Mouse (Mus musculus): Measurements from ENCODE around the gene Anxa2.

Anxa2 gene

GRCm38 (mm10) chr9:69453066-69453900, at the start of gene Anxa2:
Anxa2 (plus strand) TSS chr9:69453620.
- DNase-seq (ENCODE audit: low spot score) = no peak

GRCm38 (mm10) chr9:69404671-69405070, 48.7 kb upstream of the Anxa2 start:
- no peak for DNase-seq (ENCODE audit: low spot score)

DNA sequence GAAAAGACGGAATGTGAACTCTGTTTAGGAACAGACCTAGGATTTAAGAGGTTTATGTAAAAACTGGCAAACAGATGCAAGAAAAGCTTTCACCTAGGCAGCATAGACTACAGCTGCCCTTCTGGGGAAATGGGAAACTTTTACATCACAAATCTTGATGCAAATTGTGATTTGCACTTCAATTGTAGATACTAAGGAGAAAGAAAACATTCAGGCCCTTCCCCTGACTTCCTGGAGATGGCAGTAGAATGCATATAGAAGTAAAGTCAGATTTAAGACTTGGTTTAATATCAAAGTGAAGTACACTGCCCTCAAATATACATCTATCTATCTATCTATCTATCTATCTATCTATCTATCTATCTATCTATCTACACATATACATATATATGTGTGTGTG, 33.9 kb upstream of the Anxa2 start:
- DNase-seq (ENCODE audit: low spot score) = no peak

GRCm38 (mm10) chr9:69430531-69430930, 22.9 kb upstream of the Anxa2 start:
- DNase-seq (ENCODE audit: low spot score) = no peak

DNA sequence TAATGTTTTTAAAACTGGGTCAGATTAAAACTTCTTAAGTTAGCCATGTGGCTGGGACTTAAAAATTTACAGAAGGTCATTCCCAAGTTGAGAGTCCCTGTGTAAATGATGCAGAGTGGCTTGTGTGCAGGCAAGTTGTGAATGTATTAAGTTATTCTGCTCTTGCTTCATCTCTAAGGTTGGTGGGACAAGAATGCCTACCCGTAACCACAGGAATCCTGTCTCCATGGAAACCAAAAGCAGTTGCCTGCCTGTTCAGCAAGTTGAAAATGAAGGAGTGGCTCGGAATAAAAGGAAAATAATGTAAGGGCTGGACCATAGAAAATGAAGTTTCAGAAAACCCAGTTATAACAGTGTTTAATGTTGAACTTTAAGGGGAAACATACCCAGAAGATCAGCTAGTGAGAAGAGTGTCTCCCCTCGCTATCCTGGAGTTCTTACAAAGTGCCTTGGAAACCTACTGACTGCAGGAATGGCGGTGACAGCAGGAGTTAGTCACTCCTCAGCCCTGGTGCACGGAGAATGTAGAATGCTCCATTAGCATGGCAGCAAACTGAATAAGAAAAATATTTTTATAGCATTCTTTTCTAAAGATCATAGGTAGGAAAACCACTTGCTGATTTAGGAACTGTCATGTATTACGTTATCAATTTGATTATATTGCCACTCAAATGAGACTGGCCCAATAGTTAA, 21.4 kb upstream of the Anxa2 start:
- no peak for DNase-seq (ENCODE audit: low spot score)

DNA sequence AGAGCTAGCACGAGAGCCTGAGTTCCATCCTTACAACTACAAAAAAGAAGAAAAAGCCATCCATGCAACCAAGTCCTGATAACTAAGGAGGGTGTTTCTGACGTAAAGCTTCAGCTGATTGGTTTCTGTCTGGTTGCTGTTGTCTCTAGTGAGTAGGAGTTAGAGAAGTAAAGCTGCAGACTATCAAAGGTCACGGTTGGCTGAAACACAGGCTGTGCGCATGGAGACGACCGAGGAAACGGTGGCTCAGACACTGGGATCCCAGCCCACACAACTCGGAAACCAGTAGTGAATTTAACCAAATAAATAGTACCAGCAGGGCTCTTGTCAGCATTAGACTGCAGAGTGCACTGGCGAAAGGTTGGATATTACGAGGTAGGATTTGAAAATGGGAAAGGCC, 18.2 kb upstream of the Anxa2 start:
- no peak for DNase-seq (ENCODE audit: low spot score)

GRCm38 (mm10) chr9:69435662-69436061, 17.8 kb upstream of the Anxa2 start:
- no peak for DNase-seq (ENCODE audit: low spot score)

DNA sequence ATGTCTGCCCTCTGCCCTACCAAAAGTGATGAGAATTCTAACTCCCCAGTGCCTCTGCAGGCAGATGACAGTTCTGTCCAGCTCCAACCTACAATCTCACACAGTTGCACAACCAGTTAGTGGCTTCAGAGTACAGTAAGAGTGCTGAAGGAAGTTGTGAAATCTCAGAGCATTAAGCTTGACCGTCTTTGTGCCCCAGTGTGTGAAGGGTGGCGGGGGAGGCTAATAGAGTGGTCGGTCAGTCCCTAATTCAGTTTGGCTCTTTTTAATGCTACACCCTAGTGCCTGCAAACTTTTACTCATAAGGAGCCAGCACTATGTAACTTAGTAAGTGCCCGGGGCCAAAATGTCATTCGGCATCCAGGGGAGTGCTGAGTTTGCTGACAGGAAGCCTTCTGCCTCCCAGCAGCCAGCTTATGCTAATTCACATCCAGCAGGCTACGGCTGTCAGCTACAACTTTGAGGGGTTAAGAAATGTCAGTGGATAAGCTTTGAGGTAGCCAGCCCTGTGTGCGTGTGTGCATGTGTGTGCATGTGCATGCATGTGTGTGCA, 13.5 kb upstream of the Anxa2 start:
- DNase-seq (ENCODE audit: low spot score) = no peak

- DNase-seq (ENCODE audit: low spot score) = no peak
These were observed 10.9 kb upstream of the Anxa2 start for GRCm38 (mm10) chr9:69442471-69443038.

- DNase-seq (ENCODE audit: low spot score) = no peak
These were observed 10.2 kb upstream of the Anxa2 start for GRCm38 (mm10) chr9:69443203-69443602.

- DNase-seq (ENCODE audit: low spot score) = no peak
These were observed 4.6 kb upstream of the Anxa2 start for GRCm38 (mm10) chr9:69448801-69449200.

GRCm38 (mm10) chr9:69450636-69451035, 2.8 kb upstream of the Anxa2 start:
- no peak for DNase-seq (ENCODE audit: low spot score)

GRCm38 (mm10) chr9:69451886-69452810, 1.3 kb upstream of the Anxa2 start:
- no peak for DNase-seq (ENCODE audit: low spot score)

DNA sequence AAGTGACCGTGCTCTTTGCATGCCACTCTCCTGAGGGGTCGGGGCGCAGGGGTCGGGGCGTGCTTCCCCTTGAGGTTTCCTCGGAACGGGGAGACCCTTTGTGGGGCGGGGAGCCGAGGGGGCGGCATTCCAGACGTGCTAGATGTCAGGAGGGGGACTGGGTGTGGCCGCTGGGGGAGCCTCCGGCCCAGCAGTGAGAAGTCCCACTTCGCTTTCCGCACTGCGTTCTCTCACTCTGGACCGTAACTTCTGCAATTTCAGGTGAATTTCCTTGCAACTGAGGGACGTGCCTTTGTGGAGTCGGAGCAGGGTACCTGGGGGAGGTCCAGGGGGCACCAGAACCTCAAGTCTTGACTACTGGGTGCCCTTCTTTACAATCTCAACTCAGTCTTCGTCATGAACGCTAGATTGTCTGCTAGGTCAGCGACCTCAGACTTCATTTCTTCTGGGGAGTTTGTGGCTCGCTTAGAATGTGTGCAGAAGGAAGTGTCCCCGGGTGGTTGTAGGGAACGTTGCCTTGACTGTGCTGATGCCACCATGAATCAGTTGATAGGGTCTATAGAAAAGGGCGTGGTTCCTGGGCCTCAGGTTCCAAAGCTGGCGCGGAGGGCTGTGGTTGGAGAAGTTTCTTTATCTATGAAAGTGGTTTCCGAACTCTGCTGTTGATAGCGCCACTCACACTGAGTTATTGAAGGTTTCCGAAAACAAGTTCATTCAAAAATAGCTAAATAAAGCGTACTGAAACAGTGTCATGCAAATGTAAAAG, 664 bp downstream of the Anxa2 start:
- DNase-seq (ENCODE audit: low spot score) = no peak

GRCm38 (mm10) chr9:69454691-69455090, 1.3 kb downstream of the Anxa2 start:
- no peak for DNase-seq (ENCODE audit: low spot score)

DNA sequence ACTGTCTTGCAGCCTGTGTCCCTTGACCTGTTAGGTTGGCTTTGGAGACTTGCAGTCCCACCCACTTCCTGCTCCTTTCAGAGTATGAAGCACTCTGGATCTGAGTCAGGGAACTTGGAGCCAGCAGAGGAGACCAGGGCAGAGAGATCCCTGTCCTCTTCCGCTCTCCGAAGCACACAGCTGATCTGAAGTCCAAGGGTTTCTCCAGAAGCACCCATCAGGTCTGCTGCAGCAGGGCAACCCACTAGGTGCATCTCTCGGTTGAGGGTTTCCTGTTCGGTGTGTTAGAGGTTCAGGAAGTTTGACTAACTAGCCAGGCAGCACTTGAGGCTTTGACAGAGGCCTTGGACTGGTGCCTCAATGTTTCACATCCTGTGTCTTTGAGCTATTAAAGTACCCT, 2.0 kb downstream of the Anxa2 start:
- DNase-seq (ENCODE audit: low spot score) = no peak

DNA sequence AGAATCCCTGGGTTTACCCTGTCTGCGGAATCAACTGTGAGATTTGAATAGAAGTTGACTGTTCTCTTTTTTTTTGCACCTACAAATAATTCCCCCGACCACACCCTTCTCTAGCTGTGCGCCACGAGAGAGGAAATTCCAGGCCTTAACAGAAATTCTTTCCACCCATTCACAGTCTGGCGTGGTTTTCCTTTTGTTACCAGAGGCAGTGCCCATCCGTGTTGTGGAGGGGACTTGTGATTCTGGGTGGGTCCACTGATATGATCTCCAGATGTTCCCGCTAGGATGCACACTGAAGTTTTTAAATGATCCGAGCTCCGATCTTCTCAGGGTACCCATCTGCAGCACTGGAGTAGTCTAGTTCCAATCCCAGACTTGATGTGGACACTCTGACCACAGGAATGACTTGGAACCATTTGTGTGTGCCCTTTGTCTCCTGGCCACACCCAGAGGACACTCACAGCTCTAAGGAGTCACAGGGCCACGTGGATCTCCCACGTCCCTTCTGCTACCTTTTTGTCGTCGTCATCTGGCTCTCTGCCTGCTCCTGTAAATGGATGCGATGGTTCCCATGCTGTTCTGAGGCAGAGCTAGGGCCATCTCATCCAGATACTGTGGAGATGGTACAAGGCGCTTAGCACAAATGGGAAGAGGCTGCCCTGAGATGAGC, 3.1 kb downstream of the Anxa2 start:
- no peak for DNase-seq (ENCODE audit: low spot score)

- DNase-seq (ENCODE audit: low spot score) = no peak
These were observed 3.7 kb downstream of the Anxa2 start for GRCm38 (mm10) chr9:69457143-69457542.

DNA sequence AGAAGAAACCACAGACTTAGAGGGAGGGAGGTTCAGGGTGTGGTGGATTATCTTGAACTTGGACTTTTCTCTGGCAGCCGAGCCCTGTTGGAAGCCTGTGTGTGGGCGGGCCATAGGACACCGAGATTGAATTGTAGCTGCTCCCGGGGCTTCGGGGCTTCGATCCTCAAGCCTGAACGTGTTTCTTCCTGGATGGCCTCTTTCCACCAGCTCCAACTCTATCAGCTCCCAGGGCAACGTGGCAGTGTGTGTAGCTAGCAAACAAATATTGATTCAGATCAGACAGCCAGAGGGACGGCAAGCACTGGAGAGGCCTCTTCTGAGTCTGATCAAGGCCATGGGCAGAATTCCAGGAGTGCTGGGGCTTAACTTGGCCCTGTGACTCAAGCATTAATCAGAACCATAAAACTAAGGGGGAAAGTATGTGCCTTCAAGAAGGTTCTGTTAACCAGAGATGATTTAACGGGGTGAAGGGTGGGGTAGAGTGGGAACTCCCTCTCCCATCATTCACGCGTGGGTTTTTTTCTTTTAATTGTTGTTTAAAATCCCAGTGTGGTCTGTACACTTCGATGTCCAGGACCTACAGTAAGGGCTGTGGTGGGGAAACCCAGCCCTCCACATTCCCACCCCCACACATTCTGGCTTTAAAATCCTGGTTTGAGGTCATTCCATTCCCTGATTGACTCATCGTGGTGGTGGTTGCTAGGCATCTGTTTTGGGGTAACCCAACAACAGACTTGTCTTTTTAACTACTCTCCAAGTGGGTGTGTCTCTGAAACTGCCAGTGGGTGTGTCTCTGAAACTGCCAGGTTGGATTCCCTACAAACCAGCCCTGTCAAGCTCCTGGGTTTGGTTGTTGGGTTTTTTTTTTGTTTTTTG, 4.6 kb downstream of the Anxa2 start:
- no peak for DNase-seq (ENCODE audit: low spot score)

Measured in left cerebral cortex, adult 11 months (tissue).